Mouse (Mus musculus) intestine, embryonic 15.5 days (tissue): Measurements from ENCODE around the gene Rgs4. TPM values are rescaled to one million over a fixed set of nuclear protein-coding genes. Genes with fewer than 3 reads are reported as not detected.

Source experiments
- ATAC-seq: fragments of 200-750 bp; cut with Nextera tagmentation; 2 replicates; pipeline ENCODE4 v1.8.0; 2017; ENCODE audit warnings: moderate TSS enrichment, moderate library complexity
- H3K27ac ChIP-seq: fragments of 300-500 bp; sonication (generic); 2 replicates; pipeline ENCODE4 v1.5.1; 2015; ENCODE audit warnings: mild to moderate bottlenecking, inconsistent platforms
- H3K27me3 ChIP-seq: fragments of 300-500 bp; sonication (generic); replicated peaks from 2 replicates; pipeline ENCODE4 v1.6.1; 2015; ENCODE audit warnings: inconsistent platforms
- H3K36me3 ChIP-seq: fragments of 300-500 bp; sonication (generic); 2 replicates; pipeline ENCODE4 v1.6.1; 2015; ENCODE audit warnings: inconsistent platforms
- H3K4me1 ChIP-seq: fragments of 300-500 bp; sonication (generic); replicated peaks from 2 replicates; pipeline ENCODE4 v1.6.1; 2015; ENCODE audit warnings: inconsistent platforms
- H3K4me2 ChIP-seq: fragments of 300-500 bp; sonication (generic); replicated peaks from 2 replicates; pipeline ENCODE4 v1.6.1; 2015; ENCODE audit warnings: mild to moderate bottlenecking, inconsistent platforms
- H3K4me3 ChIP-seq: fragments of 300-500 bp; sonication (generic); replicated peaks from 2 replicates; pipeline ENCODE4 v1.5.1; 2015; ENCODE audit warnings: inconsistent platforms
- H3K9ac ChIP-seq: fragments of 300-500 bp; sonication (generic); 2 replicates; pipeline ENCODE4 v1.6.1; 2015; ENCODE audit warnings: inconsistent platforms
- H3K9me3 ChIP-seq: fragments of 300-500 bp; sonication (generic); 2 replicates; pipeline ENCODE4 v1.6.1; 2016; ENCODE audit warnings: inconsistent platforms
- WGBS: fragments of 180-500 bp; shearing (Covaris S2); methylation state at CpG from one replicate; pipeline ENCODE4 v1.1.7; 2015; 5-methylcytosine and 5-hydroxymethylcytosine counted together
- polyA plus RNA-seq: library from polyadenylated mRNA; unstranded; fragments of >200 nt; fragmentation: Nextera tagmentation; extraction: Ambion mirVana; gene quantifications from 2 replicates; pipeline ENCODE4 v1.2.1, GENCODE M21; 2015

Rgs4 gene
- polyA plus RNA-seq, 1 experiment from 2014 or later: 6.1 TPM

DNA sequence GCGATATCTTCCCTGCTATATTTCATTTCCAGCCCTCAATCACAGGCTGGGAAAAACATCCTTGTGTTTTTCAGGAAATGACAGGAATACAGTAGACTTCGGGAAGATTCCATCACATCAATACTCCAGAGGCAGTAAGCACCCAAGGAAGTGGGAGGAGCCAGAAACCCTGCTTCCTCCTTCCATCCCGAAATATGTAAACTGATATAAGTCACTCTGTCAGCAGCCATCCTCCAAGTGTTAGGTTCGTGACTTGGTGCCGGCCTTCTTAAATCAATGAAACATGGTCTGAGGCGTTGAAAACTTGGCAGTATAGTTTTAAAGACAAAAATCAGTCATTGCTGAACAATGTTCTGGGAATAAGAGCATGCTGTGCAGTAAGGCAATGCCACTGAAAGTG lies 11.3 kb downstream of the Rgs4 start:
- H3K4me3 ChIP-seq: no peak overlapping the region
- no peaks in the 10 kb centered on the region for H3K9me3 ChIP-seq
- ATAC-seq: no peak
- H3K4me1 ChIP-seq: no peaks in the 10 kb centered on the region
- WGBS: 51% methylated on average over 6 of the region's 6 CpGs
- no peaks in the 10 kb centered on the region for H3K27me3 ChIP-seq
- no peak overlapping the region for H3K9ac ChIP-seq
- no peak overlapping the region for H3K27ac ChIP-seq
- no peak overlapping the region for H3K4me2 ChIP-seq
- no peaks in the 10 kb centered on the region for H3K36me3 ChIP-seq

DNA sequence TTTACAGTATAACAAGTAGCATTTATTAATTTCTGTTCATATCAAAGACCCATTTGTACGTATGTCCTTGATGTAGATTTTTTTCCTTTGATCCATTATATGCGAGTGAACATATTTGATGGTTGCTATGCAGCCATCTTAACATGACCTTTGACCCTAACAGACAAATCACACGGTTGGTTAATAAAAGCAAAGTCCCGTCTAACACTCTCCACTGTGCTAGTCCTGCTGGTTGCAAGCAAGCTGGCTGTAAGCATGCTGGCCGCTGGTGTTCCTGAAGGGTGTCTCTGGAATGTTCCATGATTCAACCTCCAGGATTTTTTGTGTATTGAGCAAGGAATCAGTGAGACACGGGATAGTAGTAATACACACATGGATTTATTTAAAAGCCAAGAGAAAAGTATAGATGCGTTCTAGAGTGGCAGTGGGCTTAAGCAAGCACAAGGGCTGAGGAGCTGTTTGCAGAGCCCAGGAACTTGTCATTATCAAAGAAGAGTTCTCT lies 16.8 kb downstream of the Rgs4 start:
- 66% methylated on average over 7 of the region's 7 CpGs for WGBS
- no peak overlapping the region for H3K4me3 ChIP-seq
- H3K9me3 ChIP-seq: no peaks in the 10 kb centered on the region
- no peaks in the 10 kb centered on the region for H3K27me3 ChIP-seq
- H3K4me1 ChIP-seq: no peaks in the 10 kb centered on the region
- H3K9ac ChIP-seq: no peak overlapping the region
- ATAC-seq: no peak
- H3K36me3 ChIP-seq: no peaks in the 10 kb centered on the region
- H3K27ac ChIP-seq: no peak overlapping the region
- no peak overlapping the region for H3K4me2 ChIP-seq

DNA sequence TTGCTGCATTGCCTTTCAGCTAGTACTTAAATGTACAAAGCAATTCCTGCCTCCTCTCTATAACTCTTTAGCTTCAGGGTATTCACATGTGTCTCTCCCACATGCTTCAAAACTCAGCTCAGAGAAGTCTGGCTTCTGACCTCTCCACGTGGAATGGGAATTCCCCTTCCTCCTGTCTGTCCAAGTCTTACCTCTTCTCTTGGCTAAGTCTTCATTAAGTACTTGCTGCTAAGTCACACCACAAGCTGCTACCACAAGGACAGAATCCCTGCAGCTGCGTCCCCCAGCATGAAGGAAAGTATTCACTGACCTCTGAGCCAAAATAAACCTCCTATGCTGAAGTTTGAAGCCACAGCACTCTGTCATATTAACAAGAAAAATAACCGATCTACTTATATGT lies 21.1 kb downstream of the Rgs4 start:
- no peak overlapping the region for H3K4me3 ChIP-seq
- H3K9ac ChIP-seq: no peak overlapping the region
- no peak overlapping the region for H3K27ac ChIP-seq
- no peaks in the 10 kb centered on the region for H3K4me1 ChIP-seq
- no peaks in the 10 kb centered on the region for H3K9me3 ChIP-seq
- no peaks in the 10 kb centered on the region for H3K27me3 ChIP-seq
- WGBS: 63% methylated on average over 3 of the region's 3 CpGs
- no peak for ATAC-seq
- H3K36me3 ChIP-seq: no peaks in the 10 kb centered on the region
- H3K4me2 ChIP-seq: no peak overlapping the region

DNA sequence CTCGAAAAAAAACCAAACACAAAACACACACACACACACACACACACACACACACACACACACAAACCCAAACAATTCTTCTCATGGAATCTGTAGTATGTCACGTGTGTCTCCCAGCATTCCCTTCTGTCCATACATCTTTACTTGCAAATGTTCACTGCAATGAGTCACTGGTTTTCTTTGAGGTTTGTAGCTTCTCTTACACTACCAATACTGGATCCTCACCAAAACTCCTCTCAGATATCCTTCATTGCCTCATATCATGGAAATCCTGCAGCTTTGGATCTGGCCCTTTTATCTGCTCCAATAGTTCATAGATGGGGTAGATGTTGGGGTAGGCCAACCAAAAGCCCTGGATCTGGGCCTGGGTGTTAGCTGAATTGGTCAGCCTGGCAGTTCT lies 25.6 kb downstream of the Rgs4 start:
- Histone ChIP-seq H3K4me1 (no peaks in the 10 kb centered on the region), H3K27ac (no peak overlapping the region), H3K4me2 (no peak overlapping the region), H3K9me3 (no peaks in the 10 kb centered on the region), H3K36me3 (no peaks in the 10 kb centered on the region), H3K9ac (no peak overlapping the region), H3K27me3 (no peaks in the 10 kb centered on the region), H3K4me3 (no peak overlapping the region)
- WGBS: 86% methylated on average over 2 of the region's 2 CpGs
- no peak for ATAC-seq

DNA sequence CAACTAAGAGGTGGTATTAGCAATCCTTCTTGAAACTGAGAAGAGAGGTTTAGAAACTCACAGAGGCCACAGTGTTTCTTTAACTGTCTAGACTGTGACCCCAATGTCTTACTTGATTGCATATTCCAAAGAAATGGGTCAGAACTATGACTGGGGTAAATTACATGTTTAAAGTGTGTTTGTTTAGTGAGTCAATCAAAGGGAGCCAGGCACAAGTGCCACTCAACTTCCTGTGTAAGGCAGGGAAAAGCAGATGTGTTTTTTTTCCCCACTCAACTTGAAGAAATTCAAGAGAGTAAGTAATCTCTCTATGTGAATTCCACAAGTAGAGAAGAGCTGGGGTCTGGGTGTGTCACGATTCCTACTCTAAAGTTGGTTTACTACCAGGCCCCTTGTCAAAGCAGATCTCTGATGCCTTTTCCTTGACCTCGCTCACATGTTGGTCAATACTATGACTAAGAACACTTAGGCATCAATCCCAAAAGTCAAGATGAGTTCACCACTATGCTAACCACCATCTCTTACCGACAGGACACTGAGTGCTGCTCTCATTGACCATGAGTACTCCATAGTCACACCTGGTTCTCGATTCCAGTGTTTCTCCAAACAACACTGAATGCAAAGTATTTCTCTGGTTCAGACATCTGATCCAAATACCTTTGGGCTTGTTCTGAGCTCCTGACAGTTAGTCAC lies 42.9 kb downstream of the Rgs4 start:
- no peak overlapping the region for H3K4me2 ChIP-seq
- H3K9me3 ChIP-seq: no peaks in the 10 kb centered on the region
- no peaks in the 10 kb centered on the region for H3K4me1 ChIP-seq
- no peak overlapping the region for H3K4me3 ChIP-seq
- ATAC-seq: no peak
- no peaks in the 10 kb centered on the region for H3K36me3 ChIP-seq
- H3K27ac ChIP-seq: no peak overlapping the region
- H3K9ac ChIP-seq: no peak overlapping the region
- no peaks in the 10 kb centered on the region for H3K27me3 ChIP-seq
- 88% methylated on average over 4 of the region's 4 CpGs for WGBS

DNA sequence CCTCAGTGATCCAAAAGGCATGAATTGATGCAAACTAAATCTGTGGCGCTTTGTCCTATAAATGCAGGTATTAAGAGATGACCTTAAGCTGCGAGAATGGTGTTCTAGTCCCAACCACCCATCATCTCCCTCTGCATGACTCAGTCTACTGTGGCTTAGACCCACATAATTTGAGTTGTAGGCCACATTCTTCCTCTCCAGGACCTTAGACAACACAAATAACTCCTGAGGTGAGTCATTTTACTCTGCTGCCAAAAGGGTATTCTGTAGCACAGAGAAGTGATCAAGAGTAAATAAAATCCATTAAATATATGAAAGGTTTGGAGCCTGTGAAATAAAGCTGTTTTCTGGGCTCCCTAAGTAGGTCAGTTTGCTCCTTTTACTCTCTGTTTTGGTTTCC lies 48.3 kb downstream of the Rgs4 start:
- 93% methylated on average over 2 of the region's 2 CpGs for WGBS
- ATAC-seq: no peak

DNA sequence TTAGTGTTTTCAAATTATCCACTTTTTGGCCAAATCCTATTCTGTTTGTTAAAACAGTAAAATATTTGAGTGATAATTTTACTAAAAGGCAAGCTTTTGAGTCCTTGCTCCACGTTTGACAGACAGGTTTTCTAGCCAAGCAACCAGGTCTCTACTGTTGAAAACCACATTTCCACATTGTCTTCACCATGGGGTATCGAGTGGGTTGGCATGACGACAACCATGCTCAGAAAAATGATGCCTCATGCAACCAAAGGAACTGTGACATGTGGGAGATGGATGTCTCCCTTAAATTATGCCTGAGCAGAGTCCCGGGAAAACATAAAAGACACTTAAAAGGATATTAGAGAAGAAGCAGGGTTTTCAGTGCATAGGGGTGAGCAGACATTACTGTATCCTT lies 50.2 kb downstream of the Rgs4 start:
- 76% methylated on average over 4 of the region's 4 CpGs for WGBS
- H3K4me3 ChIP-seq: no peak overlapping the region
- H3K9ac ChIP-seq: no peak overlapping the region
- no peak overlapping the region for H3K27ac ChIP-seq
- no peaks in the 10 kb centered on the region for H3K36me3 ChIP-seq
- no peaks in the 10 kb centered on the region for H3K4me1 ChIP-seq
- H3K4me2 ChIP-seq: no peak overlapping the region
- no peaks in the 10 kb centered on the region for H3K9me3 ChIP-seq
- H3K27me3 ChIP-seq: no peaks in the 10 kb centered on the region
- no peak for ATAC-seq

More for the DNA sequence above, 48.3 kb downstream of the Rgs4 start:
- no peaks in the 10 kb centered on the region for H3K4me1 ChIP-seq
- H3K4me2 ChIP-seq: no peak overlapping the region
- no peak overlapping the region for H3K4me3 ChIP-seq
- no peaks in the 10 kb centered on the region for H3K9me3 ChIP-seq
- H3K27ac ChIP-seq: no peak overlapping the region
- no peaks in the 10 kb centered on the region for H3K36me3 ChIP-seq
- H3K27me3 ChIP-seq: no peaks in the 10 kb centered on the region
- no peak overlapping the region for H3K9ac ChIP-seq

DNA sequence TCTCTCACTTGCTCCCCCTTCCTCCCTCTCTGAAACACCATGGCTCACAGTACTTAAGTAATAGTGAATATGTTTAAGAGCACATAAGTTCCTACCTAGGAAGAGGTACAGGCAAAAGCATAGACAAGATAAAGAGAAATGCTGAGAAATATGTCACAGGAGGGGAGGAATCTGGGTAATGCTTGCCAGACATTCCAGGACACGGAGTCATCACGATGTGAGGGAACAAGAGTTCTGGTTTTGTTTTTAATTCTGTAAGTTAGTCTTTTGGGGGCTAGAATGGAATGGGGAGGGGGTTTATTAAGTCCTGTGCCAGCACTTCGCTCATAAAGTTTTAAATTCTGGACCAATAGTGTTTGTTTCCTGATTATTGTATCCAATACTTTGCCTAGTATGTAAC lies 52.1 kb downstream of the Rgs4 start:
- no peak overlapping the region for H3K4me2 ChIP-seq
- H3K9ac ChIP-seq: no peak overlapping the region
- H3K27ac ChIP-seq: no peak overlapping the region
- H3K4me3 ChIP-seq: no peak overlapping the region
- no peaks in the 10 kb centered on the region for H3K4me1 ChIP-seq
- H3K36me3 ChIP-seq: no peaks in the 10 kb centered on the region
- 56% methylated on average over 3 of the region's 3 CpGs for WGBS
- no peaks in the 10 kb centered on the region for H3K9me3 ChIP-seq
- H3K27me3 ChIP-seq: no peaks in the 10 kb centered on the region
- no peak for ATAC-seq

DNA sequence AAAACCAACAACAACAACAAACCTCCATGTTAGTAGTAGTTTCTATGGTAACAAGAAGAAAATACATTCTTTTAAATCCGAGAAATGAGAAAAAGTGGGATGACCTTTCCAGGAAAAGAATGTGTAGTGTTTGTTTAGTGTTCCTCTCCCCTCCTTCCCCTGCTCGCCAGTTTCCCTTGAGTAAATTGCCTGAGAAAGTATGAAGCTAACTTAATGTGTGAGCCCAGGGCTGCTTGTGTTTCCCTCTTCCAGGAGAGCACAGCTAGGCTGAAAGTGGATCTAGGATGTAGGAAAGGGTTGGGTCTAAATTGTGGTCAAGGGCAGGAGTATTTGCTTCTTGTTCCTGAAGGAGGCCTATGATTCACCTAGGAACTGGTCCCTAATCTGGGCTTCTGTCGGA lies 53.9 kb downstream of the Rgs4 start:
- WGBS: 49% methylated on average over 3 of the region's 3 CpGs

DNA sequence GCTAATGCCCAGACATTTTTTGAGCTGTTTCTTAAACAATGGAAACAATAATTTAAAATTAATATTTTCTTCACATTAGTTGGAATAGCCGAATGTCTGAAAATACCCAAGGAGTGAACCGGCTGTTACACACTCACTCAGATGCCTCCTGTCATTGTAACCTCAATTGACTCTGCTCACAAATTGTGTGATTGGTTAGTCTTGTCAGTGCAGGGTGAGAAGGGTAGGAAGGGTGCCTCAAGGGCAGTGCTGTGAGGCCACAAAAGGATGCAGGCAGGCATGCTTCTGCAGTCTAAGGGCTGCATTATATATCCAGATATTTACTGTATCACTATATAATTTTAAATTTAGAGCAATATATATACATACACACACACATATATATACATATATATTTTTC lies 54.4 kb downstream of the Rgs4 start:
- no peak for ATAC-seq
- H3K27ac ChIP-seq: no peak overlapping the region
- no peaks in the 10 kb centered on the region for H3K27me3 ChIP-seq
- H3K9ac ChIP-seq: no peak overlapping the region
- H3K4me1 ChIP-seq: no peaks in the 10 kb centered on the region
- no peak overlapping the region for H3K4me3 ChIP-seq
- 88% methylated on average over 2 of the region's 2 CpGs for WGBS
- H3K9me3 ChIP-seq: no peaks in the 10 kb centered on the region
- H3K36me3 ChIP-seq: no peaks in the 10 kb centered on the region
- H3K4me2 ChIP-seq: no peak overlapping the region

More for the DNA sequence above, 53.9 kb downstream of the Rgs4 start:
- Histone ChIP-seq H3K9me3 (no peaks in the 10 kb centered on the region), H3K4me1 (no peaks in the 10 kb centered on the region), H3K27ac (no peak overlapping the region), H3K27me3 (no peaks in the 10 kb centered on the region), H3K4me3 (no peak overlapping the region), H3K9ac (no peak overlapping the region), H3K4me2 (no peak overlapping the region), H3K36me3 (no peaks in the 10 kb centered on the region)
- ATAC-seq: no peak

Other genes starting within 250 kb of the Rgs4 start
- 40.5 and 46.0 TPM in 2 replicates for gene Nuf2, start 216.2 kb downstream of the Rgs4 start, polyA plus RNA-seq
- 9.9 and 12.6 TPM in 2 replicates for gene Rgs5, start 92.1 kb downstream of the Rgs4 start, polyA plus RNA-seq
- gene Ccdc190, start 181.0 kb upstream of the Rgs4 start, polyA plus RNA-seq: 0.14 TPM in 1 of 2 replicates, not detected in the other
- 21.7 and 27.1 TPM in 2 replicates for gene Hsd17b7, start 221.6 kb upstream of the Rgs4 start, polyA plus RNA-seq